Mouse (Mus musculus) cerebellum, postnatal 36 days (tissue): ENCODE data around the gene Traf1.

ENCODE experiments used
- DNase-seq, 2 experiments: peaks; one replicate each; pipeline ENCODE4 v3.0.0; 2021 to 2022; ENCODE audit warnings: mixed read lengths in 2 of 2

Traf1 gene

GRCm38 (mm10) chr2:34899682-34900081 is 61.9 kb downstream of the Traf1 start:
- peak in 1 of 2 experiments; percentile 28 for DNase-seq

DNA sequence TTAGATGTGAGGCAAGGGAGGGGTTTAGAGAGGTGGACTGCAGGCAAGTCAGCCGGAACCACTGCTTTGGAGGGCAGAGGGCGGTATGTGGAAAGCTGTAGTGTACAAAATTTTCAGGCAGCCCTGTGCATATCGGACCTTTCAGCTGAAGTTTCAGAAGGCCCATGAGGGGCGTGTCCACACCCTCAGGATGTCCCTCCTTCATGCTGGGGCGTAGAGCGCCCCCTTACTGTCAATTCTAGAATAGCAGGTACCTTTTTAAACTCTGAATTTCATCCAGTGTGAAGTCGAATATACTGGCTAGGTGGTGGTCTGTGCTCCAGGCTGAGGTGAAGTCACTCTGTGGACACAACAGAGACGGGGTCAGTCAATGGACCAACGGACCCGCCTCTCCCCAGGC is 63.8 kb downstream of the Traf1 start:
- DNase-seq: no peak

GRCm38 (mm10) chr2:34896821-34897460 is 64.6 kb downstream of the Traf1 start:
- peak; percentile 30 to 48 for DNase-seq

- DNase-seq: no peak
These were observed 66.0 kb downstream of the Traf1 start for GRCm38 (mm10) chr2:34895503-34896113.

- no peak for DNase-seq
These were observed 67.6 kb downstream of the Traf1 start for GRCm38 (mm10) chr2:34893950-34894349.
